Mouse (Mus musculus) limb, embryonic 13.5 days (tissue): ENCODE results near the gene Gm21310. TPM values are rescaled to one million over a fixed set of nuclear protein-coding genes. Genes with fewer than 3 reads are reported as not detected.
"Not testable (repeated sequence)": the region's sequence is repeated elsewhere in the genome, so short reads cannot be mapped to it uniquely, and the experiment has no call there.

ENCODE experiments used
- ATAC-seq: fragments of 200-750 bp; cut with Nextera tagmentation; 2 replicates; pipeline ENCODE4 v1.8.0; 2017; ENCODE audit warnings: low read depth, moderate number of reproducible peaks, moderate TSS enrichment; ENCODE audit not compliant: low FRiP score
- H3K27ac ChIP-seq: fragments of 300-500 bp; sonication (generic); 2 replicates; pipeline ENCODE4 v1.5.1; 2015; ENCODE audit warnings: inconsistent platforms, mild to moderate bottlenecking, moderate library complexity
- H3K27me3 ChIP-seq: fragments of 300-500 bp; sonication (generic); 2 replicates; pipeline ENCODE4 v1.6.1; 2015; ENCODE audit warnings: mild to moderate bottlenecking, inconsistent platforms
- H3K36me3 ChIP-seq: fragments of 300-500 bp; sonication (generic); 2 replicates; pipeline ENCODE4 v1.6.1; 2015; ENCODE audit warnings: inconsistent platforms, mild to moderate bottlenecking, moderate library complexity
- H3K4me1 ChIP-seq: fragments of 300-500 bp; sonication (generic); 2 replicates; pipeline ENCODE4 v1.6.1; 2015; ENCODE audit warnings: inconsistent platforms
- H3K4me2 ChIP-seq: fragments of 300-500 bp; sonication (generic); replicated peaks from 2 replicates; pipeline ENCODE4 v1.6.1; 2015; ENCODE audit warnings: inconsistent platforms, mild to moderate bottlenecking, moderate library complexity
- H3K4me3 ChIP-seq: fragments of 300-500 bp; sonication (generic); 2 replicates; pipeline ENCODE4 v1.5.1; 2015; ENCODE audit warnings: moderate library complexity, mild to moderate bottlenecking, inconsistent platforms
- H3K9ac ChIP-seq: fragments of 300-500 bp; sonication (generic); 2 replicates; pipeline ENCODE4 v1.6.1; 2015; ENCODE audit warnings: mild to moderate bottlenecking, inconsistent platforms
- H3K9me3 ChIP-seq: fragments of 300-500 bp; sonication (generic); 2 replicates; pipeline ENCODE4 v1.6.1; 2016; ENCODE audit warnings: inconsistent platforms
- polyA plus RNA-seq: library from polyadenylated mRNA; unstranded; fragments of >200 nt; fragmentation: Nextera tagmentation; extraction: Ambion mirVana; gene quantifications from 2 replicates; pipeline ENCODE4 v1.2.1, GENCODE M21; 2015

The Gm21310 gene
- not detected in 2 replicates for polyA plus RNA-seq

- H3K36me3 ChIP-seq, H3K27me3 ChIP-seq, ATAC-seq, H3K4me3 ChIP-seq, H3K4me1 ChIP-seq, H3K27ac ChIP-seq, H3K9me3 ChIP-seq, H3K4me2 ChIP-seq, H3K9ac ChIP-seq: not testable (repeated sequence)
Measured at GRCm38 (mm10) chrY:10147083-10147482, at the start of gene Gm21310. Gene Gm21310, minus strand, starts transcription at chrY:10147183.

Other genes starting within 250 kb of the Gm21310 start
- gene Gm20834, start 177.4 kb upstream of the Gm21310 start, polyA plus RNA-seq, result not detected in 2 replicates